Mouse (Mus musculus): ENCODE measurements around the gene Plk5. TPM values are rescaled to one million over a fixed set of nuclear protein-coding genes. Genes with fewer than 3 reads are reported as not detected.

Gene Plk5
- total and polyA plus RNA-seq, 3 experiments = 0.19 TPM; not detected in 1

DNA sequence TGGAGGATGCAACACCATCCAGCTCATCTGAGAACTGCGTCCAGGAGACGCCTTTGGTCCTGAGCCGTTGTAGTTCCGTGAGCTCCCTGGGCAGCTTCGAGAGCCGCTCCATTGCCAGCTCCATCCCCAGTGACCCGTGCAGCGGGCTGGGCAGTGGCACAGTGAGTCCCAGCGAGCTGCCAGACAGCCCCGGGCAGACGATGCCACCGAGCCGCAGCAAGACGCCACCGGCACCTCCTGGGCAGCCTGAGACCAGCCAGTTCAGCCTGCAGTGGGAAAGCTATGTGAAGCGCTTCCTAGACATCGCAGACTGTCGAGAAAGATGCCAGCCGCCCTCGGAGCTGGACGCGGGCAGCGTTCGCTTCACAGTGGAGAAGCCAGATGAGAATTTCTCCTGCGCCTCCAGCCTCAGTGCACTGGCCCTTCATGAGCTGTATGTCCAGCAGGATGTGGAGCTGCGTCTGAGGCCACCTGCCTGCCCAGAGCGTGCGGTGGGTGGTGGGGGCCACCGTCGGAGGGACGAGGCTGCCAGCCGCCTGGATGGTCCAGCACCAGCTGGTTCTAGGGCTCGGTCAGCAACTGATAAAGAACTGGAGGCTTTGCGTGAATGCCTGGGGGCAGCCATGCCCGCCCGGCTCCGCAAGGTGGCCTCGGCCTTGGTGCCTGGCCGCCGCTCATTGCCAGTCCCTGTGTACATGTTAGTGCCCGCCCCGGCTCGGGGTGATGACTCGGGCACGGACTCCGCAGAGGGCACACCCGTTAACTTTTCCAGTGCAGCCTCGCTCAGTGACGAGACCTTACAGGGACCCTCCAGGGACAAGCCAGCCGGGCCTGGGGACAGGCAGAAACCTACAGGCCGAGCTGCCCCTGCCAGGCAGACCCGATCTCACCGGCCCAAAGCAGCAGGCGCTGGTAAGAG, 43.4 kb upstream of the Plk5 start:
- H3K27ac ChIP-seq (ENCODE audit: control insufficient read depth, low read depth, low read length) = no peak overlapping the region
- H3K4me1 ChIP-seq (ENCODE audit: control insufficient read depth in 1 of 2, insufficient read depth in 2 of 2, low read length in 2 of 2) = peaks cover 0 to 17% of the 10 kb centered on the region in 2 experiments; a peak in 3 of 4 replicates
- no peak for DNase-seq (ENCODE audit: low read depth, low spot score)
- peaks cover 0 to 6% of the 10 kb centered on the region in 2 experiments; a peak in 2 of 4 replicates for H3K36me3 ChIP-seq (ENCODE audit: control insufficient read depth in 1 of 2, insufficient read depth in 2 of 2, low read length in 2 of 2)
- no peaks in the 10 kb centered on the region for H3K27me3 ChIP-seq (ENCODE audit: control insufficient read depth in 1 of 2, insufficient read depth in 2 of 2, low read length in 2 of 2)
- H3K9ac ChIP-seq (ENCODE audit: control insufficient read depth, low read depth, low read length, poor library complexity, severe bottlenecking) = no peak overlapping the region
- no peak overlapping the region for H3K4me3 ChIP-seq (ENCODE audit: control insufficient read depth in 1 of 2, insufficient read depth in 1 of 2, low read depth in 2 of 2, low read length in 2 of 2)
- no peaks in the 10 kb centered on the region for H3K9me3 ChIP-seq (replicated peaks; ENCODE audit: insufficient read depth, low read length)
- H3K79me2 ChIP-seq (ENCODE audit: control insufficient read depth, insufficient read depth, low read length, poor library complexity) = 0 out of 2 replicates have a peak, but pooled peaks cover under 1% of the 10 kb centered on the region
- no peak for TF ChIP-seq TCF12 (IDR thresholded peaks at IDR 0.05; ENCODE audit: low read depth, low read length)
- TF ChIP-seq HCFC1 (IDR thresholded peaks at IDR 0.05; ENCODE audit: low read depth, low read length) = no peak
- TF ChIP-seq POLR2AphosphoS5 (IDR thresholded peaks at IDR 0.05; ENCODE audit: borderline replicate concordance, low read depth, low read length) = no peak
- no peak for TF ChIP-seq EP300 (IDR thresholded peaks at IDR 0.05; ENCODE audit: low read depth in 1 of 2, low read length in 2 of 2)
- TF ChIP-seq POLR2A (IDR thresholded peaks at IDR 0.05; ENCODE audit: control insufficient read depth in 1 of 2, insufficient read depth in 1 of 2, low read depth in 1 of 2, low read length in 2 of 2, poor library complexity in 1 of 2) = no peak
- no peak for TF ChIP-seq POLR2AphosphoS2 (IDR thresholded peaks at IDR 0.05; ENCODE audit: low read length)
- no peak for TF ChIP-seq NELFE (IDR thresholded peaks at IDR 0.05; ENCODE audit: low read depth, low read length)
- no peak for TF ChIP-seq ZMIZ1 (IDR thresholded peaks at IDR 0.05; ENCODE audit: low read depth, low read length)
- TF ChIP-seq CTCF (IDR thresholded peaks at IDR 0.05 in 2 of 3, conservative IDR thresholded peaks at IDR 0.05 in 1 of 3; ENCODE audit: control insufficient read depth in 1 of 3, insufficient read depth in 1 of 3, low read depth in 2 of 3, low read length in 3 of 3, poor library complexity in 1 of 3, severe bottlenecking in 1 of 3) = no peak

DNA sequence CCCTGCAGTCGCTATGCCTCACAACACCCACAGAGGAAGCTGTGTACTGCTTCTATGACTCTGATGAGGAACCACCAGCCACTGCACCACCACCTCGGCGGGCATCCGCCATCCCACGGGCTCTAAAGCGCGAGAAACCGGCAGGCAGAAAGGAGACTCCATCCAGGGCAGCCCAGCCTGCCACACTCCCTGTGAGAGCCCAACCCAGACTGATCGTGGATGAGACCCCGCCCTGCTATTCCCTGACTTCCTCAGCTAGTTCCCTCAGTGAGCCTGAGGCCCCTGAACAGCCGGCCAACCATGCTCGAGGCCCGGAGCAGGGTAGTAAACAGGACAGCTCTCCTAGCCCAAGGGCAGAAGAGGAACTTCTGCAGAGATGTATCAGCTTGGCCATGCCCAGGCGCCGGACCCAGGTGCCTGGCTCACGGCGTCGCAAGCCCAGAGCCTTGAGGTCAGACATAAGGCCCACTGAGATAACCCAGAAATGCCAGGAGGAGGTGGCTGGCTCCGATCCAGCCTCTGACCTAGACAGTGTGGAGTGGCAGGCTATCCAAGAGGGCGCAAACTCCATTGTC, 42.5 kb upstream of the Plk5 start:
- no peak overlapping the region for H3K4me3 ChIP-seq (ENCODE audit: control insufficient read depth in 1 of 2, insufficient read depth in 1 of 2, low read depth in 2 of 2, low read length in 2 of 2)
- H3K79me2 ChIP-seq (ENCODE audit: control insufficient read depth, insufficient read depth, low read length, poor library complexity) = peaks cover 6% of the 10 kb centered on the region; the same call in 1 of the 2 replicates
- H3K9me3 ChIP-seq (replicated peaks; ENCODE audit: insufficient read depth, low read length) = no peaks in the 10 kb centered on the region
- H3K4me1 ChIP-seq (ENCODE audit: control insufficient read depth in 1 of 2, insufficient read depth in 2 of 2, low read length in 2 of 2) = peaks cover 0 to 18% of the 10 kb centered on the region in 2 experiments; a peak in 3 of 4 replicates
- peaks cover 0 to 6% of the 10 kb centered on the region in 2 experiments; a peak in 2 of 4 replicates for H3K36me3 ChIP-seq (ENCODE audit: control insufficient read depth in 1 of 2, insufficient read depth in 2 of 2, low read length in 2 of 2)
- H3K27me3 ChIP-seq (ENCODE audit: control insufficient read depth in 1 of 2, insufficient read depth in 2 of 2, low read length in 2 of 2) = no peaks in the 10 kb centered on the region
- peak; percentile 27 for DNase-seq (ENCODE audit: low read depth, low spot score)
- no peak for TF ChIP-seq KAT2A (conservative IDR thresholded peaks at IDR 0.05; ENCODE audit: low read depth, low read length)
- TF ChIP-seq TCF12 (IDR thresholded peaks at IDR 0.05; ENCODE audit: low read depth, low read length) = no peak
- no peak for TF ChIP-seq EP300 (IDR thresholded peaks at IDR 0.05; ENCODE audit: low read depth in 1 of 2, low read length in 2 of 2)
- TF ChIP-seq JUND (IDR thresholded peaks at IDR 0.05; ENCODE audit: low read depth, low read length) = no peak
- no peak for TF ChIP-seq RCOR1 (IDR thresholded peaks at IDR 0.05; ENCODE audit: low read depth, low read length)
- no peak for TF ChIP-seq GABPA (IDR thresholded peaks at IDR 0.05; ENCODE audit: low read depth, low read length)
- no peak for TF ChIP-seq USF2 (IDR thresholded peaks at IDR 0.05; ENCODE audit: borderline replicate concordance in 1 of 2, insufficient read depth in 1 of 2, low read depth in 1 of 2, low read length in 2 of 2)
- TF ChIP-seq TBP (IDR thresholded peaks at IDR 0.05; ENCODE audit: low read depth, low read length) = no peak
- no peak for TF ChIP-seq RAD21 (IDR thresholded peaks at IDR 0.05; ENCODE audit: low read depth, low read length)
- H3K27ac ChIP-seq (ENCODE audit: control insufficient read depth, low read depth, low read length) = no peak overlapping the region
- no peak overlapping the region for H3K9ac ChIP-seq (ENCODE audit: control insufficient read depth, low read depth, low read length, poor library complexity, severe bottlenecking)
